Mouse (Mus musculus): ENCODE results near the gene Matn1. TPM values are rescaled to one million over a fixed set of nuclear protein-coding genes. Genes with fewer than 3 reads are reported as not detected.

Matn1 gene
- total RNA-seq, 2 experiments from 2014 or later, result not detected

DNA sequence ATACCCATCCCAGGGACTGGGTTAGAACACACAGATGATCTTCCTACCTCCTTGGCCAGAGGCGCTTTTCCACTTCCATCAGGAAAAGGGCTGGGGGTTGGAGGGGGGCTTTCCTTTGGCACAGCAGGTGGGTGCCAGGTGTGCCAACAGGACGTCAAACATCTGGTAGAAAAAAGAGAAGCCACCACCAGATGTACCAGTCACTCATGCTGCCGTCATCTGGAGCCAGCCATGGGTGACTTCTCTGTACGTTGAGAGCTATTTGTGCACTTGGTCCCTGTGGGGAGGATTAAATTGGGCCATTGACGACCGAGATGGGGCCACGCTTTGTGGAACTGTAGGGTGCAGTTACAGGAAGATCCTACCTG, 28.5 kb upstream of the Matn1 start:
- no peak for ATAC-seq (replicated peaks; ENCODE audit: low FRiP score, poor library complexity, severe bottlenecking)

- no peak for ATAC-seq (replicated peaks; ENCODE audit: low FRiP score, poor library complexity, severe bottlenecking)
Observed at GRCm38 (mm10) chr4:130916639-130917038, 27.5 kb upstream of the Matn1 start.

DNA sequence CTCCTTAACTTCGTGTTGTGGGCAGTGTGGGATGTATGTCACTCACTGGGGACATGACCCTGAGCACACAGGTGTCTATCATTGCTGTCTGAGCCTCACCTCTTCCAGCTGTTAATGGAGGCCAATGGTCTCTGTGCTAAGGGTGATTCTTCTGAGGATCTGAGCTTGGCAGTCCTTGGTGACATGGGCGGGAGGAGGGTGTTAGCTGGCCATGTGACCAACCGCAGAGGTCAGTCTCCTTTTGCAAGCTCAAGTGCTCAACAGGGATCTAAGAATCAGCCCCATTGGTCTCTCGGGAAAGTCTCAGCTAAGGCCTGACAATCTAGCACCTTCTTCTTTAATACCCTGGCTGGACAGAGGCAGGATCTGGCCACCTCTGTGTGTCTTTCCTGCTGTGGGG, 26.6 kb upstream of the Matn1 start:
- ATAC-seq (replicated peaks; ENCODE audit: low FRiP score, poor library complexity, severe bottlenecking), result no peak

GRCm38 (mm10) chr4:130918805-130919749, 25.1 kb upstream of the Matn1 start:
- no peak for ATAC-seq (replicated peaks; ENCODE audit: low FRiP score, poor library complexity, severe bottlenecking)

GRCm38 (mm10) chr4:130919750-130920356, 24.3 kb upstream of the Matn1 start:
- no peak for ATAC-seq (replicated peaks; ENCODE audit: low FRiP score, poor library complexity, severe bottlenecking)

- ATAC-seq (replicated peaks; ENCODE audit: low FRiP score, poor library complexity, severe bottlenecking), result no peak
Observed at GRCm38 (mm10) chr4:130920951-130921693, 23.1 kb upstream of the Matn1 start.

DNA sequence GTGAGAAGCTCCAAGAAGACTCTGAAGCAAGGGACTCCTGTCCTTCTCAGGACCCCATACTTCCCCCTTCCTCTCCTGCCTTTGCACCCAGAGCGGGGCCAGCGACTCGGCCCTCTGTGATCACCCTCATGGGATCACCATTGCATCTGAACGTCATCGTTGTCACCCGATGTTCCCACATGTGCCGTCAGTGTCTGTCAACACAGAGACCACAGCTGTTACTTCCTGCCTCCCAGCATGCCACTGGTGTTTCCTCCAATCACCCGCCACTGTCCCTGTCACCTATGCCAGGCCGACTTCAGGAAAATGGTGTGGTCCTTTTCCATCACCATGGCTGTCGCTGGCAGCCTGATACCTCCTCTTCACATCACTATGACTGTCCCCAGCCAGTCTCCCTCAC, 22.2 kb upstream of the Matn1 start:
- no peak for ATAC-seq (replicated peaks; ENCODE audit: low FRiP score, poor library complexity, severe bottlenecking)

- ATAC-seq (replicated peaks; ENCODE audit: low FRiP score, poor library complexity, severe bottlenecking), result no peak
Observed at GRCm38 (mm10) chr4:130926274-130926673, 17.9 kb upstream of the Matn1 start.

GRCm38 (mm10) chr4:130927821-130928220, 16.4 kb upstream of the Matn1 start:
- ATAC-seq (replicated peaks; ENCODE audit: low FRiP score, poor library complexity, severe bottlenecking), result no peak

GRCm38 (mm10) chr4:130942644-130943043, 1.5 kb upstream of the Matn1 start:
- no peak for ATAC-seq (replicated peaks; ENCODE audit: low FRiP score, poor library complexity, severe bottlenecking)

DNA sequence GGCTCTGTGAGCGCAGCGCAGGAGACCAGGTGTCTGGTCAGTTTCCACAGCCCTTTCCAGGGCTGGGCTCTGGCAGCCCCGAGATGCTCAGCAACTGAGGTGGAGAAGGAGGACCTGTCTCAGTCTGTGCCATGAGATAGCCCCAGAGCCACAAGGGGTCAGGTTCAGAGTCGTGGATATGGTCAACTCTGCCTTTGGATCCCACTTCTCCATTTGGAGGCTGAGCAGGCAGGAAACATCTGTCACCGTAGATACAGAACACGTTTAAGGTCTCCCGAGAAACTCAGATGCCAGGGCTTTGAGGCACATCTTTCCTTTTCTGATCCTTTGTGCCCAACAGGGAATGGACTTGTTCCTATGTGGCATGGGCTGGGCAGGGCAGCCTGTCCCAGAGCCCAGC, 594 bp downstream of the Matn1 start:
- ATAC-seq (replicated peaks; ENCODE audit: low FRiP score, poor library complexity, severe bottlenecking), result no peak

DNA sequence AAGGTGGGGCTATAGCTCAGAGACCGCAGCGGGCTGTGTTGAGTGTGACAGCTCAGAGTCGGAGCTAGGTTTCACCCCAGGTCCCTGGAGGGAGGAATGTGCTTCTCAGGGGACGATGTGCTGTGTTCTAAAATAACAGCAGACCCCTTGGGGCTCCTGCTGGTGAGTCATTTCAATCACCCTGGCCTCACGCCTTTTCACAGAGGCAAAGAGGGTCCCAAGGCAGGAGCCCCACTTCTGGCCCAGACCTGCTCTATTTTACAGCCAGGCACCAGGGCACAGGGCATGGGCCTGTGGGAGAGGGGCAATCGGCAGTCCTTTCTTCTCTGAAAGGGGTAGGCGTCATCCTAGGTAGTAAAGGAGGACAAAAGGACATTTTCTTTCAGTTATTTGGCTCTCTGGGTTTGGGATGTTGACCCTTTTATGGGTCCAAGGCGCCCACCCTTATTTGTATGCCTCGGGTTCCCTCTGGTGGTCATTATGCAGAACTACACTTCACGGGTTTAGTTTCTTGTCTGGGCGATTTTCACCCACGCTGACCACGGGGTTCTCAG, 3.0 kb downstream of the Matn1 start:
- no peak for ATAC-seq (replicated peaks; ENCODE audit: low FRiP score, poor library complexity, severe bottlenecking)

- ATAC-seq (replicated peaks; ENCODE audit: low FRiP score, poor library complexity, severe bottlenecking), result no peak
Observed at GRCm38 (mm10) chr4:130949821-130950384, 5.7 kb downstream of the Matn1 start.

DNA sequence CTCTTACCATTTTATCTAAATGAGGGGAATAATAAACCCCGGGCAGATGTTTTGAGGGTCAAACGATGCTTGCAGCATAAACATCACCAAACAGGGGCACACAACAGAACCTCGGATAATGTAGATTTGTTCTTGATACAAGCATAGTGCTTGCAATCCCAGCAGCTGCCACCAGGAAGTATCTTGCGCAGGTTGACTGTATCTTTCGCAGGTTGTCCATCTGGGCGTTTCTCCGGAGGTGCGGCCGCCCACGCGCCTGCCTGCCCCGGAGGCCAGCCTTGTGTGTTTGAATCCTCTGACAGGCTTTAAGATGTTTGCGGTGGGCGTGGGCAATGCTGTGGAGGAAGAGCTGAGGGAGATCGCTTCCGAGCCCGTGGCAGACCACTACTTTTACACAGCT, 8.3 kb downstream of the Matn1 start:
- ATAC-seq (replicated peaks; ENCODE audit: low FRiP score, poor library complexity, severe bottlenecking), result no peak

DNA sequence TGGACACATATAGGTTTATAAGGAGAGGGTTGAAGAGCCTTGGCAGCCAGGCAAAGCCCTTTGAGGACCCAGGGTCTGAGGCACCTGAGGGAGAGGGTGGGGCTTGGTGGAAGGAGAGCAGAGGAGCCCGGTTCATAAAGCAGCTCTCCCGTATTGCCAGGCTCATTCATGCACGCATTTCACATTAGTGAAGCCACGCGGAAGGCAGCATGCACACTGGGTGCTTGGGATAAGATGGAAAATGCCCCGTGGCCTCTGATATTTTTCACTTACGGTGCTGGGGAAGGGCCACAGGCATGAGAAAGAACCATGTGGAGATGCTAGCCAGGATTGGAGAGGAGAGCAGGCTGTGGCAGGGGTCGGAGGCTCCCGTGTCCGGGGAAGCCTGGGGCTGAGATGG, 13.0 kb downstream of the Matn1 start:
- ATAC-seq (replicated peaks; ENCODE audit: low FRiP score, poor library complexity, severe bottlenecking), result no peak

- no peak for ATAC-seq (replicated peaks; ENCODE audit: low FRiP score, poor library complexity, severe bottlenecking)
Observed at GRCm38 (mm10) chr4:130958812-130959211, 14.6 kb downstream of the Matn1 start.

- ATAC-seq (replicated peaks; ENCODE audit: low FRiP score, poor library complexity, severe bottlenecking), result no peak
Observed at GRCm38 (mm10) chr4:130959678-130960077, 15.5 kb downstream of the Matn1 start.

- ATAC-seq (replicated peaks; ENCODE audit: low FRiP score, poor library complexity, severe bottlenecking), result 0 out of 2 replicates have a peak, but pooled peaks have one; percentile 55
Observed at GRCm38 (mm10) chr4:130960118-130960734, 16.0 kb downstream of the Matn1 start.

DNA sequence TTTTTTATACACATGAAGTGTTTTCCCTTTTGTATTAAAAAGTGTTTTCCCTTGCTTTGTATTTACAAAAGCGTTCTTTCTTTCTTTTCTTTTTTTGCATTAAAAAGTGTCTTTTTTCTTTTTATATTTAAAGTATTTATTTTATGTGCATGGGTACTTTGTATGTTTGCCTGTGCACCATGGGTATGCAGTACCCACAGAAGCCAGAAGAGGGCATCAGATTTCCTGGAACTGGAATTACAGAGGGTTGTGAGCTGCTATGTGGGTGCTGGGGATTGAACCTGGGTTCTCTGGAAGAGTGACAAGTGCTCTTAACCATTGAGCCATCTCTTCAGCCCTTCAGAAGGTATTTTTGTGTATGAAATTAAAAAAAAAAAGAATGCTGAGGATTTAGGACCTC, 27.1 kb downstream of the Matn1 start:
- no peak for ATAC-seq (replicated peaks; ENCODE audit: low FRiP score, poor library complexity, severe bottlenecking)

- no peak for ATAC-seq (replicated peaks; ENCODE audit: low FRiP score, poor library complexity, severe bottlenecking)
Observed at GRCm38 (mm10) chr4:130972421-130972829, 28.2 kb downstream of the Matn1 start.
